Mouse (Mus musculus): ENCODE data around the gene 4930442H23Rik.

DNA sequence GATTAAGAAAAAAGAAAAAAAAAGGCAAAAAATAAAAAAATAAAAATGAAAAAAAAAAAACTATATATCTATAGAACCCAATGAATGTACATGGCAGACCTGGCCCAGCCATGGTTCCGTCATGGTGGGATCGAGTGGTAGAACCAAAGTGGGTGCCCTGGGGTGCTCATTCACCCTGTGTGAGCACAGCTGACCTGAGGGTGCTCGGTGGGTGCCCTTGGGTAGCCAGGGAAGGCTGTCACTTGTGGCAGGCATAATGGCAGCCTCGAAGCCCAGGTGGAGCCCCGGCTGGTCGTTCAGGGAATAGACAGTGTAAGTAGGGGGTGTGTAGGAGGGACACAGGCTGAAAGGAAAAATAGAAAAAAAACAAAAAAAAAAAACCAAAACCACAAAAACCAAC lies 32.4 kb downstream of the 4930442H23Rik start:
- TF ChIP-seq POLR2A (IDR thresholded peaks at IDR 0.05; ENCODE audit: insufficient read depth, low read depth, low read length) (no peak), CTCF (IDR thresholded peaks at IDR 0.05; ENCODE audit: insufficient read depth, low read depth, low read length) (no peak)

Data from olfactory bulb, adult 2 months (tissue).